Mouse (Mus musculus) ZHBTc4 (cell line): Measurements from ENCODE around the gene Polg.

ENCODE experiments used
- DNase-seq: peaks from one replicate; pipeline ENCODE4 v3.0.0-alpha.2; 2011; ENCODE audit warnings: low read depth, low spot score

The Polg gene

DNA sequence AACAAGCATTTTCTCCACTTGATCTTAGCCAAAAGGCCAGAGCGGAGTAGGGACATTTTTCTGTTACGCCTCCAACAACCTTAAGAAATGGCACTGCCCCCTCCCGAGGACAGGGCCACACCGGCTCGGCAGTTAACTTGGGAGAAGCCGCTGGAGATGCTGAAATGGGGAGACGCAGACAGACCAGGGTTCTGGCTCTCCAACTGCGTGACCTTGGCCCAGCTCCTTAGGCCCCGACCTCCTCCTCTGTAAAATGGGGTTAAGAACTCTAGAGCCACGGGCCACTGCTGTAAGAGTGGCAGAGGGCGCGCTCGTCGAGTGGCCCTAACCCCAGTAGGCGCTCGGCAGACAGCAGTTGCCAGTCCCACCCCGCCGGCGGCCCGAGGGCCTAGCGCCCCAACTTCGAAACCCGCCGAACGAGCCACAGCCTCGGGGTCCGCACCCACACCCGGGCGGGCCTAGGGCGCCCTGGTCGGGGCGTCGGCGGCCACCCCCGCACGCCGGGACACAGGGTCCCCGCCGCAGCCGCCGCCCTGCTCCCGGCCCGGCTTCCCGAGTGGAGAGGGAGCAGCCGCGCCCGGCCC is 609 bp downstream of the Polg start:
- peak; percentile 52 for DNase-seq

DNA sequence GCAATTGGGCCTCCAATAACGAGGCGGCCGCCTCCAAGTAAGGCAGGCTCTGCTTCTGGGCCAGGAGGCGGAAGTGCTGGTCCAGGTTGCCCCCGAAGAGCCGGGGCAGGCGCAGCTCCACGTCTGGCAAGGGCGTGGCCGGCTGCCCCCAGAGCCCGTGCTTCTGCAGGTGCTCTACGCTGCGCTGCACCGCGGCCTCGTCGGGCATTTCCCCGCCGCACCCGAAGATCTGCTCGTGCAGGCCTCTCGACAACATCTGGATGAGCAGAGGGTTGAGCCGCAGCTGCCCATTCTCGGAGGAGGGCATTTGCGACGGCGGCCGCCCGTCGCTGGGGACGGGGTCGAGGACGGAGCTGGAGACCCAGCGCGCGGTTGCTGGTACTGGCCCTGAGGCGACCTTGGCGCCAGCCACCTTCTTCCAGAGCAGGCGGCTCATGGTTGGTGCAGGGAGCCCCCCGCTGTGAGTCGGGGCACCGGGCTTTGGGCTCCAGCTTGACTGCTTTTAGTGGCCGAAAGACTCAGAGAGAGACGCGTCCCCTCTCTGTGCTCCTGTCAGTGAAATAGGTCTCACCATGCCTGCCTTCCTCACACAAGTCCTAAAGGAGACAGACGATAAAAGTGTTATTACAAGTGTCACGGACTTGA is 1.3 kb downstream of the Polg start:
- DNase-seq = peak; percentile 53

DNA sequence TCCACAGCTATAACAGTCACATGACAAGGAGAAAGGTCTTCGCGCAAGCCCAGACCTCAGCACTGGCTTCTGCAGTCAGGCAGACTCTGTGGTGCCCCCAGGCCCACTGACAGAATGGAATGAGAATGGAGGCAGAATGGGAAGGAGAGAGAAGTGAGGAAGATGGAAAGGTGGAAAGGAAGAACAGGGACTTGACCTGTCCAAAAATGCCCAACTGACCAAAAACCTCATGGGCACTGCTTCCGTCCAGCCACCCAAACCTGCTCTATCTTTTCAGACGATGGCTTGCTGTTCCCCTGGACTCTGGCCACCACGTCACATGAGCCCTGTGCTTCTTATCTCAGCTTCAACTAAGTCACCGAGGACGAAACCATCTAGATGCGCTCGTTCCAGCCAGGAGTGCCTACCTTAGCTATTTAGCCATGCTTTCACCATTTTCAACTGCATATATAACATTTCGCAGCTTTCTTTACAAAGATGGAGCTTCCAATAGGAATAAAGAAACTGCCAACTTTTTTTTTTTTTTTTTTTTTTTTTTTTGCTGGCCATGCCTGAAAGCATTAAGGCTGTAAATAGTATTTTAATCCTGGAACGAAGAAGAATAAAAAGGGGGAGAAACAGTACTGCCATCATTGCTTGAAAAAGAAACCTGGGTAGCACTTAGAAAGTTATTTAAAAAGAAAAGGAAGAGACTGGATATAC is 2.6 kb downstream of the Polg start:
- no peak for DNase-seq

- no peak for DNase-seq
These were observed 4.4 kb downstream of the Polg start for GRCm38 (mm10) chr7:79461721-79462120.

DNA sequence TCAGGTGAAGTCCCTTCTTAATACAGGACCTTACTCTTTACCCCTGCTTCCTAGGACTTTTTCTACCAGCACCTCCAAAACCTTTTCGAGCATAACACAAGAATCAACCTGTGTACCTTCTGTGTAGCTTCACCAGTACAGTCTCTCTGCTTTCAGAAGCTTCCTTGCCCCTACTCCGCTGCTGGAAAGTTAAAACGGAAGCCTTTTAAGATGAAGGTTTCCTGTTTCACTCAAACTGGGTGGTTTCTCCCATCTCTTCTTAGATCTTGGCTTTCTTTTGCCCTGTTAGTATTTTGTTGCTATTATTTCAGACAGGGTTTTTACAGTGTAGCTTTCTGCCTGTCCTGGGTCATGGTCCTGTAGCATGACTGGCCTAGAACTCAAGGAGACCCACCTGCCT is 18.7 kb downstream of the Polg start:
- DNase-seq = no peak

DNA sequence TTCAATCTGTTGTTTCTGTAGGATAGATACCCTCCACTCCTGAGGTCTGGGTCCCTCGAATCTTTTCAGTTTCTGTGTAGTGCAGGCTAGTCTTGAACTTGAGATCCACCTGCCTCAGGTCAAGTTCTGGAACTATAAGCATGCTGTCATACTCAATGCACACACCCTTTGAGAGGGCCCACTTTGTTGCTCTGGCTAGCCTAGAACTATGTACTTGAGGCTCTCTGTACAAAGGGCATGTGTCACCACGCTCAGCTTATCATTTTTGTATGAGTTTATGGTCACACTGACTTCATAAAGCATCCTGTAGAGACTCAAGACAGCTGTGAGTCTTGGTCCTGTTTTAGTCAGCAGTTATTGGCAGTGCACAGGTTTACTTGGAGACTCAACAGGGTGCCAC is 19.1 kb downstream of the Polg start:
- DNase-seq = no peak

- DNase-seq = peak; percentile 22
These were observed 26.1 kb downstream of the Polg start for GRCm38 (mm10) chr7:79440035-79440434.

DNA sequence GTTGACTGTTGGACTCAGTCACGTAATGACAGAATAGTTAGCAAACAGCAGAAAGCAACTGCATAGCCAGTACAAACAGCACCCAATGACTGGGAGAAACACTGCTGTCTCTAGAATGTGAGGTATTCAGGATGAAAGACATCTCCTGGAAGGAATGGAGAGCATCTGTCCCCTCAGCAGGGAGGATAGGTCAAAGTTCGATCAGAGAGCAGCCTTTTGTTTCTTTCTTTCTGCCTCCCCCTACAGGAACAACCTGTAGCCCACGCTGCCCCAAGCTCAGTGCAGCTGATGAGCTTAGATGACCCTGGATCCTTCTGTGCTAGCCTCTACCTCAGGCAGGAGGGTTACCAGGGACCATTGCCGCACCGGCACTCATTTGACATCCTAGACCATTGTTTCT is 37.9 kb downstream of the Polg start:
- peak; percentile 82 for DNase-seq

DNA sequence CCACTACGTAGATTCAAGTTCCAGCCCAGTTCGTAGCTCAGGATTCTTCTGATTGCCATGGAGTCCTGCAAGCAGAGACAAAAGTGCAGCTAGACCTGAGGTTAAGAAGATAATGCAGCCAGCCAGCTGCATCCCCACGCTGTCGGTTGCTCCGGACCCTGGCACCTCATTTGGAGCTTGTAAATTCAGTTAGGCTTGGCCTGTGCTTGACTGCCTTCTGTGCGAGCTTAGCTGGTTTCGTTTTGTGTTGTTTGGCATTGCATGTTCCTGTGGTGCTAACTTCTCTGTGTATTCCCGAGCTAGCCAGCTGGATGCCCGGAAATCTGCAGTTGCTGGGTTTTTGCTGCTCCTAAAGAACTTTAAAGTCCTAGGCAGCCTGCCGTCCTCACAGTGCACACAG is 40.4 kb downstream of the Polg start:
- DNase-seq = no peak

DNA sequence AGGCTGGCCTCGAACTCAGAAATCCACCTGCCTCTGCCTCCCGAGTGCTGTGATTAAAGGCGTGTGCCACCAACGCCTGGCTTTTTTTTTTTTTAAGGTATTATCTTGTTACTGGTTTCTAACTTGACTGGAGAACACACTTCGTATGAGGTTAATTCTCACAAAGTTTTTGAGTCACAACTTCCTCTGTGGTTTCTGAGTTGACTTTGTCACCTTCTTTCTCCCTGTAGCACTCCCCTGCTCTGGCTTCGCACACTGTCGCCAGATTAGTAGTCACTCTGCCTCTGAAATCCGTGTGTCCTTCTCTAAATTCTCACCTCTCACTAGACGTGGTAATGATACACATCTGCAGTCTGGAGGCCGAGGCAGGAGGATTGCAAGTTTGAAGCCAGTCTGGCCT is 43.3 kb downstream of the Polg start:
- no peak for DNase-seq

GRCm38 (mm10) chr7:79419950-79420349 is 46.2 kb downstream of the Polg start:
- DNase-seq = no peak

- DNase-seq = no peak
These were observed 51.5 kb downstream of the Polg start for GRCm38 (mm10) chr7:79414449-79415375.

- DNase-seq = no peak
These were observed 65.9 kb downstream of the Polg start for GRCm38 (mm10) chr7:79400296-79400695.

- DNase-seq = peak; percentile 73
These were observed 67.2 kb downstream of the Polg start for GRCm38 (mm10) chr7:79398971-79399370.

DNA sequence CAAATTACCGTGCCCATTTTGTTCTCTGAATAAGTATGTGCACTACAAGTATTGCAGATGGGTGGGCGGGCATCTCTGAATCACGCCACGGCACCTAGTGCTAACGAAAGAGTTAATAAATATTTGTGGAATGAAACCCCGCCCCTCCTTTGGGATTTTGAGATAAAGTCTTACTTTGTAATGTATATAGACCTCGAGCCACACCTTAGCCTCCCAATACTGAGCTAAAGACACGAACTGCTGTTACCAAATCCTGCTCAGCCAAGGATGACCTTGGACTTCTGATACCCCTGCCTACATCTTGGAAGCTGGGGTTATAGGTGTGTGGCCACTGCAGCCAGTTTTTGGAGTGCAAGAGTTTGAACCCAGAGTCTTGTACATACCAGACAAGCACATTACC is 67.7 kb downstream of the Polg start:
- peak; percentile 92 for DNase-seq

- peak; percentile 53 for DNase-seq
These were observed 68.7 kb downstream of the Polg start for GRCm38 (mm10) chr7:79397446-79397963.
